Mouse (Mus musculus) hindbrain, embryonic 13.5 days (tissue): ENCODE results near the gene Pink1. TPM values are rescaled to one million over a fixed set of nuclear protein-coding genes. Genes with fewer than 3 reads are reported as not detected.

Source experiments
- ATAC-seq: fragments of 200-750 bp; cut with Nextera tagmentation; 2 replicates; pipeline ENCODE4 v1.8.0; 2017; ENCODE audit warnings: moderate TSS enrichment; ENCODE audit not compliant: low FRiP score
- H3K27ac ChIP-seq: fragments of 300-500 bp; sonication (generic); 2 replicates; pipeline ENCODE4 v1.5.1; 2015; ENCODE audit warnings: inconsistent platforms, mild to moderate bottlenecking, moderate library complexity
- H3K27me3 ChIP-seq: fragments of 300-500 bp; sonication (generic); 2 replicates; pipeline ENCODE4 v1.6.1; 2015; ENCODE audit warnings: mild to moderate bottlenecking, inconsistent platforms
- H3K36me3 ChIP-seq: fragments of 300-500 bp; sonication (generic); 2 replicates; pipeline ENCODE4 v1.6.1; 2015; ENCODE audit warnings: mild to moderate bottlenecking, inconsistent platforms
- H3K4me1 ChIP-seq: fragments of 300-500 bp; sonication (generic); replicated peaks from 2 replicates; pipeline ENCODE4 v1.6.1; 2015; ENCODE audit warnings: inconsistent platforms
- H3K4me2 ChIP-seq: fragments of 300-500 bp; sonication (generic); 2 replicates; pipeline ENCODE4 v1.6.1; 2015; ENCODE audit warnings: inconsistent platforms, mild to moderate bottlenecking, moderate library complexity
- H3K4me3 ChIP-seq: fragments of 300-500 bp; sonication (generic); 2 replicates; pipeline ENCODE4 v1.5.1; 2015; ENCODE audit warnings: mild to moderate bottlenecking, inconsistent platforms
- H3K9ac ChIP-seq: fragments of 300-500 bp; sonication (generic); 2 replicates; pipeline ENCODE4 v1.6.1; 2015; ENCODE audit warnings: mild to moderate bottlenecking, inconsistent platforms
- H3K9me3 ChIP-seq: fragments of 300-500 bp; sonication (generic); 2 replicates; pipeline ENCODE4 v1.6.1; 2016; ENCODE audit warnings: inconsistent platforms
- WGBS: fragments of 180-500 bp; shearing (Covaris S2); methylation state at CpG from one replicate; pipeline ENCODE4 v1.1.7; 2015; 5-methylcytosine and 5-hydroxymethylcytosine counted together
- polyA plus RNA-seq: library from polyadenylated mRNA; unstranded; fragments of >200 nt; fragmentation: Nextera tagmentation; extraction: Ambion mirVana; gene quantifications from 2 replicates; pipeline ENCODE4 v1.2.1, GENCODE M21; 2015

Gene Pink1
- polyA plus RNA-seq, 1 experiment from 2014 or later, result 93.8 TPM

DNA sequence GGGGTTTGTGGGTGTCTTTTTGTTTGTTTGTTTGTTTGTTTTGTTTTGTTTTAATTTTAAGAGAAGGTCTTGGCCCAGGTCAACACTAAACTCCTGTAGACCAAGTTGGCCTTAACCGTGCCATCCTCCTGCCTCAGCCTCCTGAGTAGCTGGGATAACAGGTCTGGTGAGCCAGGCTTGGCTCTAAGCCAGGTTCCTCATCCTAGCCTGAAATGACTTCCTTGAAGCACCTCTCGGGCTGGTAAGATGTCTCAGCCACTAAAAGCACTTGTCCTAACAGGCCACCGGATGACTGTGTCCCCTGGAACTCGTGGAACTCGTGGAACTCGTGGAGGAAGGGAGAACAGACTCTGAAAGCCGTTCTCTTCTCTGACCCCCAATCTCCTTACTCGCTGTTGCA is 30.0 kb upstream of the Pink1 start:
- Histone ChIP-seq H3K9ac (no peak overlapping the region), H3K4me2 (no peak overlapping the region), H3K9me3 (no peaks in the 10 kb centered on the region), H3K27me3 (no peaks in the 10 kb centered on the region), H3K36me3 (no peaks in the 10 kb centered on the region), H3K27ac (no peak overlapping the region), H3K4me1 (peaks cover 12% of the 10 kb centered on the region; the same call in 1 of the 2 replicates), H3K4me3 (no peak overlapping the region)
- WGBS, result 95% methylated on average over 8 of the region's 8 CpGs
- ATAC-seq, result no peak

DNA sequence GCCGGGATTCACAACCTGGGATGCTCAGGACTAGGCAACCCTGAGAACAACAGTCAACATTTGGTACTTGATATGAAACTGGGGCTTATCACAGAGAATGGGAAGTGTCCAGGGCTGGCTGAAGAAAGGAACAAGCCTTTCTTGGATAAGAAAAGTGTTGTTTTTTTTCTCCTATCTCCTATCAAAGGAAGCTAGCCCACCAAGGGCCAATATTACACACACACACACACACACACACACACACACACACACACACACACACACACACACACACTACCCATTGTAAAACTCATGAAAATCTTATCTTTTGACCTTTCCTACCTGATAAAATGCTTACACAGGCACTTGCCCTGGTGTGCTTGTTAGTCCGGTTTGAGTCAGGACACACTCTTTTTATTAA is 29.4 kb upstream of the Pink1 start:
- H3K27ac ChIP-seq, result no peak overlapping the region
- ATAC-seq, result no peak
- no peaks in the 10 kb centered on the region for H3K36me3 ChIP-seq
- no peak overlapping the region for H3K4me2 ChIP-seq
- no peaks in the 10 kb centered on the region for H3K9me3 ChIP-seq
- H3K9ac ChIP-seq, result no peak overlapping the region
- 100% methylated on average over 2 of the region's 2 CpGs for WGBS
- H3K4me3 ChIP-seq, result no peak overlapping the region
- 0 out of 2 replicates have a peak, but pooled peaks cover 6% of the 10 kb centered on the region for H3K4me1 ChIP-seq
- H3K27me3 ChIP-seq, result no peaks in the 10 kb centered on the region

DNA sequence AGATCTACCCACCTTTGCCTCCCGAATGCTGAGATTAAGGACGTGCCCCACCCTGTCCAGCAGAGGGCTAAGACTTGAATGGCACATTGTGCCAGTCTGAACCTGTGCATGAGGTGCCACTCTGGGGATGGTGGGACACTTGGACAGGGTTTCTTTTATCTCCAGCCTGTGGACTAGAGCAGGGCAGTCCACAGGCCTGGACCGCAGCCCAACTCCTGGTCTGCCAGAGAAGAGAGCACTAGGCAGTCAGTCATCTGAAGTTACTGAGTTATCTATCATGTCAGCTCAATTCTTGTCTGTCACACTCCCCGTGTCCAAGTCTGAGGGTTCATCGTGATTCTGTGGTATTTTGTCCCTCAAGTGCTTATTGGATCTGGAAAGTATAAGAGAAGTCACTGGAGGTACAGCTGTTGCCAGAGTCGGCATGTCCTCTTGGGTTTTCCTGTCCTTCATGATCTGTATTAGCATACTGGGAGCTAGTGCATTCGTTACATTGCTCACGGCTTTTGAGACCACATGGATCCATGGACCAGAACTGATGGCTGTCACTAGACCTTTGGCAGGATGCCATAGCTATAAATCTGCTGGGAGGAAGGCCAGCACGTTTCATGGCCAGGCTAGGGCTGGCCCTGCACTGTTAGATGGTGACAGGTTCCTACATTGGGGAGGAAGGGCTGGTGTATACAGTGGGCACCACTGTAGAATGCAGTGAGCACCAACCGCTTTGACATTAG is 27.5 kb upstream of the Pink1 start:
- Histone ChIP-seq H3K9me3 (no peaks in the 10 kb centered on the region), H3K9ac (no peak overlapping the region), H3K4me1 (0 out of 2 replicates have a peak, but pooled peaks cover 6% of the 10 kb centered on the region), H3K27ac (no peak overlapping the region), H3K27me3 (no peaks in the 10 kb centered on the region), H3K4me2 (no peak overlapping the region), H3K36me3 (no peaks in the 10 kb centered on the region), H3K4me3 (no peak overlapping the region)
- 73% methylated on average over 10 of the region's 10 CpGs for WGBS
- no peak for ATAC-seq

DNA sequence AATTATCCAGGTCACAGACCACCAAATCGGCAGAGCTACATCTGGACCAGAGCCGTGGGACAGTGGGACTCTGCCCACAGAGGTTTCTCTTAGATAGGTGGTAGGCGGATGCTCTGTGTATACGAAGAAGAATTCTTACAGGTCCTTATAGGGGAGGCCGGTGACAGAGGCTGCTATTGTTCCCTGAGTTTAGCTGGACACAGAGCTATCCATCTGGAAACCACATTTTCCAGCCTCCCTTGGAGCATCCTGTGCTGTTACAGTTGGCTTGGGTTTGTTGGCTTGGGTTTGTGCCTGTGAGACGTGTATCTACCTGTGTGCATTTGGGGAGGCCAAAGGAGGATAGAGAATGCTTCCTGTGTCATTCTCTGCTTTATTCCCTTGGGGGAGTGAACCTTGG is 26.6 kb upstream of the Pink1 start:
- Histone ChIP-seq H3K9ac (no peak overlapping the region), H3K27me3 (no peaks in the 10 kb centered on the region), H3K4me2 (no peak overlapping the region), H3K36me3 (no peaks in the 10 kb centered on the region), H3K9me3 (no peaks in the 10 kb centered on the region), H3K4me1 (0 out of 2 replicates have a peak, but pooled peaks cover 6% of the 10 kb centered on the region), H3K4me3 (no peak overlapping the region), H3K27ac (no peak overlapping the region)
- no peak for ATAC-seq
- 83% methylated on average over 6 of the region's 6 CpGs for WGBS

DNA sequence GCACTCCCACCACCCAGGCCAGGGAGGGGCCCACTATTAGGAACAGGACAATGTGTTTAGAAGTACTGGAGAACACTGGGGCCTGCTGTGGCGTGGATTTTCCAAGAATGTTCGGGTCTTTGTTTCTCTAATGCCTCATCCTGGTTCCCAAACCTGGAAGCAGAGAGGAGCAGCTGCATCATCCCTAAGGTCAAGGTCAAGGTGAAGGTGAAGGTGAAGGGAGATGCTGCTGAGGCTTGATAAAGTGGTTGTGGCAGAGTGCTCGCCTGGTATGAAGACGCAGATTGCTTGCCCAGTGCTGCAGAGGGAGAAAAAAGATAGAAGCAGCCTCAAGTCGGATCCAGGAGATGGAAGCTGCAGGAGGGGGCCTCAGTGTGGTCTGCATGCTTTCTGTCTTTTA is 25.7 kb upstream of the Pink1 start:
- H3K9ac ChIP-seq, result no peak overlapping the region
- H3K4me3 ChIP-seq, result no peak overlapping the region
- no peak for ATAC-seq
- H3K4me1 ChIP-seq, result 0 out of 2 replicates have a peak, but pooled peaks cover 6% of the 10 kb centered on the region
- no peaks in the 10 kb centered on the region for H3K9me3 ChIP-seq
- no peaks in the 10 kb centered on the region for H3K36me3 ChIP-seq
- WGBS, result 89% methylated on average over 5 of the region's 5 CpGs
- H3K27me3 ChIP-seq, result no peaks in the 10 kb centered on the region
- H3K4me2 ChIP-seq, result no peak overlapping the region
- no peak overlapping the region for H3K27ac ChIP-seq

DNA sequence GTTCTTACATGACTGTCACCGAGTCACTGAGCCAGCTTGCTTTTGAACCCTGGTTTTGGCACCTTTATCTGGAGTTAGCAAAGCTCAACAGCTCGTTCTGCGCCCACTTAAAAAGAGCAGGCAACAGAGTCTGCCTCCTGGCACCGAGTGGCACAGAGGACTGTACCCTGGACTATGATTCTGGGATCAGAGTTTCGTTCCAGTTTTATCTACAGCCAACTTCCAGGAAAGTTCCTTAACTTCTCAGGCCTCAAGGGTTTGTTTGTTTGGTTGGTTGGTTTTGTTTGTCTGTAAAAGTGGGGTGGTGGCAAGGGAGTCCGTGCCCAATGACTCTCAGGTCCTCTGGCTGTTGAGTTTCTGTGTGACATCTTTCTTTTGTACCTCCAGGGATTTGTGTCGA is 22.6 kb upstream of the Pink1 start:
- no peak for ATAC-seq
- no peak overlapping the region for H3K4me3 ChIP-seq
- H3K9ac ChIP-seq, result no peak overlapping the region
- H3K27ac ChIP-seq, result no peak overlapping the region
- no peak overlapping the region for H3K4me2 ChIP-seq
- H3K27me3 ChIP-seq, result no peaks in the 10 kb centered on the region
- H3K4me1 ChIP-seq, result peaks cover 3% of the 10 kb centered on the region; the same call in 1 of the 2 replicates
- no peaks in the 10 kb centered on the region for H3K9me3 ChIP-seq
- no peaks in the 10 kb centered on the region for H3K36me3 ChIP-seq
- WGBS, result 84% methylated on average over 7 of the region's 7 CpGs

DNA sequence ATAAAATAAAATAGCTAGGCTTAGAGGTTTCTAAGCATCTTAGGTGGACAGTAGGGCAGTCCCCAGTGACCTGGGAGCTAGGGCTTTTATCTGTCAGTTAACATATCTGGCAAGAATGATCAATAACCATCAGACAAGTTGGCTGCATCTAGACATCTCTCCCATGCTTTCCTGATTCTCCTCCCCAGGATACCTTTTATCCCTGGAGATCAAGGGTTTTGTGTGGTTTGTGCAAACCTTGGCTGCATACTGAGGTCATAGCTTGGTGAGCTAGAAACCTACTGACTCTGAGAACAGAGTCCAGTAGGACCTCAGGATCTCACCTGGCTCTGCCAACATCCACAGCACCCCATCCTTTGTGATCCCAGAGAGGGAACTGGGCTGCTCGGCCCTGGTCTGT is 21.2 kb upstream of the Pink1 start:
- H3K9me3 ChIP-seq, result no peaks in the 10 kb centered on the region
- no peaks in the 10 kb centered on the region for H3K27me3 ChIP-seq
- H3K36me3 ChIP-seq, result no peaks in the 10 kb centered on the region
- no peak for ATAC-seq
- no peak overlapping the region for H3K4me2 ChIP-seq
- no peak overlapping the region for H3K27ac ChIP-seq
- no peak overlapping the region for H3K9ac ChIP-seq
- H3K4me1 ChIP-seq, result no peaks in the 10 kb centered on the region; the same call in 1 of the 2 replicates
- no peak overlapping the region for H3K4me3 ChIP-seq
- WGBS, result 47% methylated on average over 1 of the region's 1 CpGs

DNA sequence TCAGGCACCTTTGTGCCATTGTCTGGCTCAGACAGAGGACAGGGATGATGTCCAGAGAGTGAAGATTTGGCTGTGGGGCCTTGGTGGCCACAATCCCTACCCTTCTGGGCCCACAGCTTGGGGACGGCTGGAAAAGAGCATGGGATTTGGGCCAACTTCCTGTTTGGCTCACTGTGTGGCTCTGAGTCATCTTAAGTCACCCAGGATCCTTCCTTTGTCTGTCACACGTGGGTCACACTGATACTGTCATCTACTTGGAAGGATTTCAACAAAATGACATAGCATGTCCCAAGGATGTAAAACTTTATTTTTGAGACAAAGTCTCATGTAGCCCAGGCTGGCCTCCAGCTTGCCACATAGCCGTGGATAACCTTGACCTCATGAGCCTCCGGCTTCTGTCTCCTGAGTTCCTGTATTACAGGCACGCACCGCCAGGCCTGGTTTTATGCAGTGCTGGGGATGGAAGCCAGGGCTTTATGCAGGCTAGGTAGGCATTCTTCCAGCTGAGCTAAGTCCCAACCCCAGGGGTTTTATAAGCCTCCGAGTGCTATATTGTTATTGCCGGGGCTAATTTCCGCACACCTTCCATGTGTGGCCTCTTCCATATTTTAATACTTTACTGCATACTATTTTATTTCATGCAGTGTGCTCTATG is 18.9 kb upstream of the Pink1 start:
- ATAC-seq, result no peak
- H3K9ac ChIP-seq, result no peak overlapping the region
- 78% methylated on average over 9 of the region's 9 CpGs for WGBS
- H3K4me1 ChIP-seq, result peaks cover 4% of the 10 kb centered on the region; the same call in 1 of the 2 replicates
- H3K36me3 ChIP-seq, result no peaks in the 10 kb centered on the region
- H3K9me3 ChIP-seq, result no peaks in the 10 kb centered on the region
- H3K4me2 ChIP-seq, result no peak overlapping the region
- H3K4me3 ChIP-seq, result no peak overlapping the region
- no peak overlapping the region for H3K27ac ChIP-seq
- H3K27me3 ChIP-seq, result no peaks in the 10 kb centered on the region

DNA sequence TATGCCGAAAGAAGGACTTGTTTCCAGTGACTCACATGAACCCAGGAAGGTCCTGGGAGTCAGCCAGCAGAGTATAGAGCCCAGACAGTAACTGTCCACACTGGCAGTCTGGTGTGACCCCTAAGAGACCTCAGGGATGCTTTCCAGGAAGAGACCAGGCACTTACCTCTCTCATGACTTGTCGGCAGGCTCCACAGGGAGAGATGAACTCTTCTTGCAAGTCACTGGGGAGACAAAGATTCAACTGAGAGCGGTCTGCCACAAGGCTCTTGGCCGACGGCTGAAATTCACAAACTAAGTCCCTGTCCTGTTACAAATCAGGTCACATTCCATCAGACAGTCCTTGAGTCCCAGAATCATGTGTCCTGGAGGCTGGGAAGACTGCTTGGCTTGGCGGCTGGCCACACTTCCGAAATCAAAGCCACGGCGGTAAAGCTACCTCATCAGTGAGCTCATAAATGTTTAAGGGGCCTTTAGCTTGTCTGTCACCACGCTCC is 17.3 kb upstream of the Pink1 start:
- Histone ChIP-seq H3K27ac (no peak overlapping the region), H3K27me3 (no peaks in the 10 kb centered on the region), H3K4me2 (no peak overlapping the region), H3K36me3 (no peaks in the 10 kb centered on the region), H3K9ac (no peak overlapping the region), H3K4me1 (peaks cover 4% of the 10 kb centered on the region; the same call in 1 of the 2 replicates), H3K9me3 (no peaks in the 10 kb centered on the region), H3K4me3 (no peak overlapping the region)
- no peak for ATAC-seq
- WGBS, result 63% methylated on average over 10 of the region's 10 CpGs

DNA sequence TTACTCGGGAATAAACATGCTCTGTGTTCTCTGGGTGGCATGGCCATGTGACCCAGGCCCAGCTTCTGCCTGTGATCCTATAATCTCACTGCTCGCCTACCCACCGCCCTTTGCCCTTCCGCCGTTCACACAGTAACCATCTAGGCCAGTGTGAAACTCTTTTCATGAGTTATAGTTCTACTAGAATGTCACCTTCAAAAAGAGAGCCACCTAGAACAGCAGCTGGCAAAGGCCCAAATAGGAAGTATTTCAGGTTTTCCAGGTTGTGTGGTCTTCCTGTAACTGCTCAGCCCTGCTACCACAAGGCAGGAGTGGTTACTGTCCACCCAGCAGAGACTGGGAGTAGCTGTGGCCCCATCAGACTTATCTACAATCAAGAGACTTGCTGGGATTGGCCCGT is 16.7 kb upstream of the Pink1 start:
- H3K27me3 ChIP-seq, result no peaks in the 10 kb centered on the region
- no peak for ATAC-seq
- 83% methylated on average over 6 of the region's 6 CpGs for WGBS
- H3K9me3 ChIP-seq, result no peaks in the 10 kb centered on the region
- no peak overlapping the region for H3K4me2 ChIP-seq
- H3K27ac ChIP-seq, result no peak overlapping the region
- no peaks in the 10 kb centered on the region for H3K36me3 ChIP-seq
- no peak overlapping the region for H3K4me3 ChIP-seq
- H3K9ac ChIP-seq, result no peak overlapping the region
- peaks cover 4% of the 10 kb centered on the region; the same call in 1 of the 2 replicates for H3K4me1 ChIP-seq

DNA sequence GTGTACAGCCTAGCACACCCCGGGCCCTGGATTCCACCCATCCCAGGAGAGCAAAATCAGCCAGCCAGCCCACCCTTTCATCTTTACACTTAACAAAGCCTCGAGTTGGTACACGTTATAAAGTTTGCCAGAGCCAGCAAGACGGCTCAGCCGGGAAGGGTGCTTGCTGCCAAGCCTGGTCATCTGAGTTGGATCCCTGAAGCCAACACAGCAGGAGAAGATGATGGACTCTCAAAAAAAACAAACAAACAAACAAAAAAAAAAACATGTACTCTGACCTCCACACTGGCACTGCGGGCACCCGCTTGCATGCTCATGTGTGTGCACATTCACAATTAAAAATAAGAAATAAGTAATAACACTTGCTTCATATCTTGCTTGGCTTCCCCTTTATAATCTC is 15.9 kb upstream of the Pink1 start:
- Histone ChIP-seq H3K4me1 (peaks cover 4% of the 10 kb centered on the region; the same call in 1 of the 2 replicates), H3K9me3 (no peaks in the 10 kb centered on the region), H3K4me3 (no peak overlapping the region), H3K36me3 (no peaks in the 10 kb centered on the region), H3K27ac (no peak overlapping the region), H3K4me2 (no peak overlapping the region), H3K9ac (no peak overlapping the region), H3K27me3 (no peaks in the 10 kb centered on the region)
- WGBS, result 82% methylated on average over 7 of the region's 7 CpGs
- no peak for ATAC-seq

DNA sequence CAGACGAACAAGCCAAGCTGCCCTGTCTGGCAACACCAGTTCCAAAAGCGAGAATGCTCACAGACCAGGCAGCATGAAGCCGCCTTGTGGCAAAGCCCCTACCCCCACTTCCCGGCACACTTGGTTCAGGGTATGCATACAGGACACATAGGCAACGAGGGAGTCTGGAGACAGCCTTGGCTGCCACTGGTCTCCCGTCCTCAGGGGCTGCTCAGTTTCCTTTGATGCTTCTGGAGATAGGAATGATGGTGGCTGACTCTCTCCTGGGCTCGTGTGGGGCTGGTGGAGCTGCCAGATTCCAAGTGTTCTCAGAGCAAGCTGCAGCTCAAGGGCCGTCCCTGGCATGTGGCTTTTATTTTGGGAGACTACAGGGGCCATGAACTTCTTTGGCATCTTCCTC is 15.3 kb upstream of the Pink1 start:
- Histone ChIP-seq H3K9ac (no peak overlapping the region), H3K36me3 (no peaks in the 10 kb centered on the region), H3K9me3 (no peaks in the 10 kb centered on the region), H3K27me3 (no peaks in the 10 kb centered on the region), H3K4me2 (no peak overlapping the region), H3K4me3 (no peak overlapping the region), H3K4me1 (peaks cover 4% of the 10 kb centered on the region; the same call in 1 of the 2 replicates), H3K27ac (no peak overlapping the region)
- 73% methylated on average over 8 of the region's 8 CpGs for WGBS
- no peak for ATAC-seq
